Mouse (Mus musculus) kidney, embryonic 16.5 days (tissue): ENCODE data around the gene Snn. TPM values are rescaled to one million over a fixed set of nuclear protein-coding genes. Genes with fewer than 3 reads are reported as not detected.

Experiments
- ATAC-seq: fragments of 200-750 bp; cut with Nextera tagmentation; 2 replicates; pipeline ENCODE4 v1.8.0; 2017; ENCODE audit warnings: moderate TSS enrichment; ENCODE audit not compliant: low FRiP score, low TSS enrichment
- H3K27ac ChIP-seq: fragments of 300-500 bp; sonication (generic); 2 replicates; pipeline ENCODE4 v1.5.1; 2014; ENCODE audit warnings: low read length
- H3K27me3 ChIP-seq: fragments of 300-500 bp; sonication (generic); 2 replicates; pipeline ENCODE4 v1.6.1; 2014; ENCODE audit warnings: low read length, control low read depth, mixed read lengths; ENCODE audit not compliant: insufficient read depth
- H3K36me3 ChIP-seq: fragments of 300-500 bp; sonication (generic); 2 replicates; pipeline ENCODE4 v1.6.1; 2014; ENCODE audit warnings: low read length, control low read depth, mixed read lengths; ENCODE audit not compliant: insufficient read depth
- H3K4me1 ChIP-seq: fragments of 300-500 bp; sonication (generic); 2 replicates; pipeline ENCODE4 v1.6.1; 2014; ENCODE audit warnings: low read length, control low read depth, mixed read lengths; ENCODE audit not compliant: insufficient read depth
- H3K4me2 ChIP-seq: fragments of 300-500 bp; sonication (generic); replicated peaks from 2 replicates; pipeline ENCODE4 v1.6.1; 2014; ENCODE audit warnings: low read depth, low read length
- H3K4me3 ChIP-seq: fragments of 300-500 bp; sonication (generic); 2 replicates; pipeline ENCODE4 v1.5.1; 2014; ENCODE audit warnings: mild to moderate bottlenecking, low read length
- H3K9ac ChIP-seq: fragments of 300-500 bp; sonication (generic); replicated peaks from 2 replicates; pipeline ENCODE4 v1.6.1; 2014; ENCODE audit warnings: low read length
- H3K9me3 ChIP-seq: fragments of 300-500 bp; sonication (generic); 2 replicates; pipeline ENCODE4 v1.6.1; 2016; ENCODE audit warnings: low read length, control low read depth
- WGBS: fragments of 180-500 bp; shearing (Covaris S2); extraction: QIAGEN DNeasy Blood & Tissue Kit; methylation state at CpG from one replicate; pipeline ENCODE4 v1.1.7; 2014; 5-methylcytosine and 5-hydroxymethylcytosine counted together
- polyA plus RNA-seq: library from polyadenylated mRNA; unstranded; fragments of >200 nt; fragmentation: Nextera tagmentation; extraction: Ambion mirVana; gene quantifications from 2 replicates; pipeline ENCODE4 v1.2.1, GENCODE M21; 2015

Gene Snn
- polyA plus RNA-seq, 1 experiment from 2014 or later = 42.1 TPM

- ATAC-seq = no peak
- Histone ChIP-seq H3K36me3 (no peaks in the 10 kb centered on the region), H3K9me3 (no peaks in the 10 kb centered on the region), H3K27ac (no peak overlapping the region), H3K4me2 (no peak overlapping the region), H3K4me3 (no peak overlapping the region), H3K4me1 (no peaks in the 10 kb centered on the region), H3K9ac (no peak overlapping the region), H3K27me3 (no peaks in the 10 kb centered on the region)
- 80% methylated on average over 5 of the region's 5 CpGs for WGBS
Observed at GRCm38 (mm10) chr16:11043239-11043638, 17.5 kb upstream of the Snn start.

- H3K27ac ChIP-seq = no peak overlapping the region
- no peak overlapping the region for H3K9ac ChIP-seq
- WGBS = 79% methylated on average over 7 of the region's 7 CpGs
- no peak overlapping the region for H3K4me3 ChIP-seq
- ATAC-seq = peak; percentile 61
- no peaks in the 10 kb centered on the region for H3K36me3 ChIP-seq
- H3K4me1 ChIP-seq = no peaks in the 10 kb centered on the region
- no peaks in the 10 kb centered on the region for H3K9me3 ChIP-seq
- H3K27me3 ChIP-seq = no peaks in the 10 kb centered on the region
- no peak overlapping the region for H3K4me2 ChIP-seq
Observed at GRCm38 (mm10) chr16:11046437-11046836, 14.3 kb upstream of the Snn start.

GRCm38 (mm10) chr16:11047130-11047529, 13.6 kb upstream of the Snn start:
- WGBS = 82% methylated on average over 7 of the region's 7 CpGs
- no peaks in the 10 kb centered on the region for H3K27me3 ChIP-seq
- no peaks in the 10 kb centered on the region for H3K4me1 ChIP-seq
- H3K9me3 ChIP-seq = no peaks in the 10 kb centered on the region
- no peak for ATAC-seq
- H3K4me3 ChIP-seq = no peak overlapping the region
- H3K9ac ChIP-seq = no peak overlapping the region
- H3K27ac ChIP-seq = no peak overlapping the region
- H3K4me2 ChIP-seq = no peak overlapping the region
- H3K36me3 ChIP-seq = no peaks in the 10 kb centered on the region

- no peaks in the 10 kb centered on the region for H3K36me3 ChIP-seq
- H3K27ac ChIP-seq = no peak overlapping the region
- WGBS = 85% methylated on average over 2 of the region's 2 CpGs
- no peak overlapping the region for H3K4me3 ChIP-seq
- no peak for ATAC-seq
- H3K4me2 ChIP-seq = no peak overlapping the region
- no peaks in the 10 kb centered on the region for H3K4me1 ChIP-seq
- H3K9ac ChIP-seq = no peak overlapping the region
- H3K27me3 ChIP-seq = no peaks in the 10 kb centered on the region
- no peaks in the 10 kb centered on the region for H3K9me3 ChIP-seq
Observed at GRCm38 (mm10) chr16:11050226-11050625, 10.5 kb upstream of the Snn start.

- H3K9ac ChIP-seq = no peak overlapping the region
- ATAC-seq = no peak
- no peak overlapping the region for H3K27ac ChIP-seq
- H3K36me3 ChIP-seq = no peaks in the 10 kb centered on the region
- no peaks in the 10 kb centered on the region for H3K9me3 ChIP-seq
- no peak overlapping the region for H3K4me2 ChIP-seq
- no peaks in the 10 kb centered on the region for H3K27me3 ChIP-seq
- H3K4me3 ChIP-seq = no peak overlapping the region
- no peaks in the 10 kb centered on the region for H3K4me1 ChIP-seq
- WGBS = 80% methylated on average over 11 of the region's 11 CpGs
Observed at GRCm38 (mm10) chr16:11051134-11051533, 9.6 kb upstream of the Snn start.

GRCm38 (mm10) chr16:11054409-11054808, 6.3 kb upstream of the Snn start:
- H3K4me1 ChIP-seq = 0 out of 2 replicates have a peak, but pooled peaks cover 2% of the 10 kb centered on the region
- 65% methylated on average over 6 of the region's 6 CpGs for WGBS
- ATAC-seq = no peak
- no peak overlapping the region for H3K9ac ChIP-seq
- H3K27me3 ChIP-seq = no peaks in the 10 kb centered on the region
- no peak overlapping the region for H3K4me2 ChIP-seq
- no peaks in the 10 kb centered on the region for H3K36me3 ChIP-seq
- no peaks in the 10 kb centered on the region for H3K9me3 ChIP-seq
- H3K4me3 ChIP-seq = no peak overlapping the region
- no peak overlapping the region for H3K27ac ChIP-seq

- WGBS = 84% methylated on average over 6 of the region's 6 CpGs
Observed at GRCm38 (mm10) chr16:11054871-11055270, 5.9 kb upstream of the Snn start.

GRCm38 (mm10) chr16:11055916-11056315, 4.8 kb upstream of the Snn start:
- no peak overlapping the region for H3K27ac ChIP-seq
- H3K9ac ChIP-seq = no peak overlapping the region
- no peaks in the 10 kb centered on the region for H3K27me3 ChIP-seq
- no peak overlapping the region for H3K4me3 ChIP-seq
- no peak for ATAC-seq
- no peak overlapping the region for H3K4me2 ChIP-seq
- 82% methylated on average over 5 of the region's 5 CpGs for WGBS
- no peaks in the 10 kb centered on the region for H3K9me3 ChIP-seq
- H3K4me1 ChIP-seq = 0 out of 2 replicates have a peak, but pooled peaks cover 2% of the 10 kb centered on the region
- H3K36me3 ChIP-seq = no peaks in the 10 kb centered on the region

More at GRCm38 (mm10) chr16:11054871-11055270, 5.9 kb upstream of the Snn start:
- H3K36me3 ChIP-seq = no peaks in the 10 kb centered on the region
- H3K4me2 ChIP-seq = no peak overlapping the region
- H3K9me3 ChIP-seq = no peaks in the 10 kb centered on the region
- no peaks in the 10 kb centered on the region for H3K27me3 ChIP-seq
- ATAC-seq = no peak
- H3K9ac ChIP-seq = no peak overlapping the region
- no peak overlapping the region for H3K4me3 ChIP-seq
- H3K27ac ChIP-seq = no peak overlapping the region
- H3K4me1 ChIP-seq = 0 out of 2 replicates have a peak, but pooled peaks cover 2% of the 10 kb centered on the region

GRCm38 (mm10) chr16:11062794-11063721, 2.3 kb downstream of the Snn start:
- ATAC-seq = peak; percentile 59
- WGBS = 32% methylated on average over 13 of the region's 13 CpGs
- peak overlapping the region; percentile 43 for H3K9ac ChIP-seq

GRCm38 (mm10) chr16:11064341-11064740, 3.6 kb downstream of the Snn start:
- no peak for ATAC-seq

More at GRCm38 (mm10) chr16:11062794-11063721, 2.3 kb downstream of the Snn start:
- peak overlapping the region; percentile 82 for H3K27ac ChIP-seq
- no peaks in the 10 kb centered on the region for H3K9me3 ChIP-seq
- no peaks in the 10 kb centered on the region for H3K27me3 ChIP-seq
- no peaks in the 10 kb centered on the region for H3K36me3 ChIP-seq
- H3K4me2 ChIP-seq = peak overlapping the region; percentile 11; the same call in 1 of the 2 replicates
- no peak overlapping the region for H3K4me3 ChIP-seq
- peaks cover 37% of the 10 kb centered on the region for H3K4me1 ChIP-seq

More at GRCm38 (mm10) chr16:11064341-11064740, 3.6 kb downstream of the Snn start:
- Histone ChIP-seq H3K9ac (no peak overlapping the region), H3K4me1 (peaks cover 45% of the 10 kb centered on the region), H3K27ac (0 out of 2 replicates have a peak overlapping the region, but pooled peaks have one; percentile 82), H3K36me3 (no peaks in the 10 kb centered on the region), H3K4me3 (no peak overlapping the region), H3K4me2 (no peak overlapping the region), H3K27me3 (no peaks in the 10 kb centered on the region), H3K9me3 (no peaks in the 10 kb centered on the region)
- 91% methylated on average over 4 of the region's 4 CpGs for WGBS
